Mouse (Mus musculus): ENCODE measurements around the gene Chrnb2. TPM values are rescaled to one million over a fixed set of nuclear protein-coding genes. Genes with fewer than 3 reads are reported as not detected.
"Not testable (repeated sequence)": the region's sequence is repeated elsewhere in the genome, so short reads cannot be mapped to it uniquely, and the experiment has no call there.

Chrnb2 gene
- polyA plus RNA-seq, 1 experiment from 2014 or later = 0.50 TPM

- H3K36me3 ChIP-seq (ENCODE audit: control insufficient read depth, insufficient read depth, low read length) = no peaks in the 10 kb centered on the region
- no peak overlapping the region for H3K4me3 ChIP-seq (ENCODE audit: low read length)
- ATAC-seq (ENCODE audit: low FRiP score, low TSS enrichment) = no peak
- no peaks in the 10 kb centered on the region for H3K9me3 ChIP-seq (ENCODE audit: control insufficient read depth, low read length)
- no peak overlapping the region for H3K9ac ChIP-seq (ENCODE audit: low read depth, low read length)
- no peak overlapping the region for H3K27ac ChIP-seq (ENCODE audit: low read depth, low read length)
- 74% methylated on average over 15 of the region's 15 CpGs for WGBS
- no peak overlapping the region for H3K4me2 ChIP-seq (replicated peaks; ENCODE audit: low read depth, low read length)
- H3K4me1 ChIP-seq (ENCODE audit: control insufficient read depth, insufficient read depth, low read length) = no peaks in the 10 kb centered on the region
- H3K27me3 ChIP-seq (ENCODE audit: control insufficient read depth, insufficient read depth, low read length) = no peaks in the 10 kb centered on the region
Observed at GRCm38 (mm10) chr3:89802876-89803275, 38.4 kb upstream of the Chrnb2 start.

GRCm38 (mm10) chr3:89801507-89801847 is 37.0 kb upstream of the Chrnb2 start:
- no peaks in the 10 kb centered on the region for H3K4me1 ChIP-seq (ENCODE audit: control insufficient read depth, insufficient read depth, low read length)
- H3K36me3 ChIP-seq (ENCODE audit: control insufficient read depth, insufficient read depth, low read length) = no peaks in the 10 kb centered on the region
- H3K9ac ChIP-seq (ENCODE audit: low read depth, low read length) = no peak overlapping the region
- H3K4me2 ChIP-seq (replicated peaks; ENCODE audit: low read depth, low read length) = no peak overlapping the region
- 5% methylated on average over 3 of the region's 3 CpGs for WGBS
- H3K4me3 ChIP-seq (ENCODE audit: low read length) = no peak overlapping the region
- no peaks in the 10 kb centered on the region for H3K9me3 ChIP-seq (ENCODE audit: control insufficient read depth, low read length)
- no peaks in the 10 kb centered on the region for H3K27me3 ChIP-seq (ENCODE audit: control insufficient read depth, insufficient read depth, low read length)
- no peak for ATAC-seq (ENCODE audit: low FRiP score, low TSS enrichment)
- H3K27ac ChIP-seq (ENCODE audit: low read depth, low read length) = no peak overlapping the region; the same call in 1 of the 2 replicates

- Histone ChIP-seq H3K4me3 (ENCODE audit: low read length) (no peak overlapping the region), H3K27ac (ENCODE audit: low read depth, low read length) (no peak overlapping the region), H3K9ac (ENCODE audit: low read depth, low read length) (no peak overlapping the region), H3K9me3 (ENCODE audit: control insufficient read depth, low read length) (no peaks in the 10 kb centered on the region), H3K4me2 (replicated peaks; ENCODE audit: low read depth, low read length) (no peak overlapping the region), H3K27me3 (ENCODE audit: control insufficient read depth, insufficient read depth, low read length) (no peaks in the 10 kb centered on the region), H3K36me3 (ENCODE audit: control insufficient read depth, insufficient read depth, low read length) (no peaks in the 10 kb centered on the region), H3K4me1 (ENCODE audit: control insufficient read depth, insufficient read depth, low read length) (no peaks in the 10 kb centered on the region)
- 65% methylated on average over 5 of the region's 5 CpGs for WGBS
- no peak for ATAC-seq (ENCODE audit: low FRiP score, low TSS enrichment)
Observed at GRCm38 (mm10) chr3:89800774-89801506, 36.5 kb upstream of the Chrnb2 start.

- H3K4me3 ChIP-seq (ENCODE audit: low read length); H3K27me3 ChIP-seq (ENCODE audit: control insufficient read depth, insufficient read depth, low read length); H3K4me1 ChIP-seq (ENCODE audit: control insufficient read depth, insufficient read depth, low read length); ATAC-seq (ENCODE audit: low FRiP score, low TSS enrichment); H3K4me2 ChIP-seq (replicated peaks; ENCODE audit: low read depth, low read length); H3K36me3 ChIP-seq (ENCODE audit: control insufficient read depth, insufficient read depth, low read length); H3K9ac ChIP-seq (ENCODE audit: low read depth, low read length); H3K27ac ChIP-seq (ENCODE audit: low read depth, low read length); H3K9me3 ChIP-seq (ENCODE audit: control insufficient read depth, low read length): not testable (repeated sequence)
- 55% methylated on average over 3 of the region's 3 CpGs for WGBS
Observed at GRCm38 (mm10) chr3:89800078-89800477, 35.6 kb upstream of the Chrnb2 start.

GRCm38 (mm10) chr3:89799476-89799875 is 35.0 kb upstream of the Chrnb2 start:
- no peaks in the 10 kb centered on the region for H3K27me3 ChIP-seq (ENCODE audit: control insufficient read depth, insufficient read depth, low read length)
- no peak overlapping the region for H3K4me3 ChIP-seq (ENCODE audit: low read length)
- H3K9me3 ChIP-seq (ENCODE audit: control insufficient read depth, low read length) = no peaks in the 10 kb centered on the region
- H3K9ac ChIP-seq (ENCODE audit: low read depth, low read length) = no peak overlapping the region
- no peak overlapping the region for H3K27ac ChIP-seq (ENCODE audit: low read depth, low read length)
- no peaks in the 10 kb centered on the region for H3K36me3 ChIP-seq (ENCODE audit: control insufficient read depth, insufficient read depth, low read length)
- no peaks in the 10 kb centered on the region for H3K4me1 ChIP-seq (ENCODE audit: control insufficient read depth, insufficient read depth, low read length)
- WGBS = 6% methylated on average over 13 of the region's 13 CpGs
- peak overlapping the region; percentile 38 for H3K4me2 ChIP-seq (replicated peaks; ENCODE audit: low read depth, low read length)
- no peak for ATAC-seq (ENCODE audit: low FRiP score, low TSS enrichment)

- 94% methylated on average over 3 of the region's 3 CpGs for WGBS
- no peak for ATAC-seq (ENCODE audit: low FRiP score, low TSS enrichment)
- no peak overlapping the region for H3K27ac ChIP-seq (ENCODE audit: low read depth, low read length)
- no peaks in the 10 kb centered on the region for H3K36me3 ChIP-seq (ENCODE audit: control insufficient read depth, insufficient read depth, low read length)
- H3K4me1 ChIP-seq (ENCODE audit: control insufficient read depth, insufficient read depth, low read length) = no peaks in the 10 kb centered on the region
- no peak overlapping the region for H3K4me2 ChIP-seq (replicated peaks; ENCODE audit: low read depth, low read length)
- no peaks in the 10 kb centered on the region for H3K9me3 ChIP-seq (ENCODE audit: control insufficient read depth, low read length)
- no peak overlapping the region for H3K4me3 ChIP-seq (ENCODE audit: low read length)
- H3K27me3 ChIP-seq (ENCODE audit: control insufficient read depth, insufficient read depth, low read length) = no peaks in the 10 kb centered on the region
- H3K9ac ChIP-seq (ENCODE audit: low read depth, low read length) = no peak overlapping the region
Observed at GRCm38 (mm10) chr3:89798518-89798917, 34.1 kb upstream of the Chrnb2 start.

GRCm38 (mm10) chr3:89796358-89796757 is 31.9 kb upstream of the Chrnb2 start:
- no peak for ATAC-seq (ENCODE audit: low FRiP score, low TSS enrichment)

GRCm38 (mm10) chr3:89795746-89796145 is 31.3 kb upstream of the Chrnb2 start:
- Histone ChIP-seq H3K9ac (ENCODE audit: low read depth, low read length) (no peak overlapping the region), H3K4me3 (ENCODE audit: low read length) (no peak overlapping the region), H3K27ac (ENCODE audit: low read depth, low read length) (no peak overlapping the region), H3K9me3 (ENCODE audit: control insufficient read depth, low read length) (no peaks in the 10 kb centered on the region), H3K4me2 (replicated peaks; ENCODE audit: low read depth, low read length) (no peak overlapping the region), H3K27me3 (ENCODE audit: control insufficient read depth, insufficient read depth, low read length) (no peaks in the 10 kb centered on the region), H3K4me1 (ENCODE audit: control insufficient read depth, insufficient read depth, low read length) (no peaks in the 10 kb centered on the region), H3K36me3 (ENCODE audit: control insufficient read depth, insufficient read depth, low read length) (no peaks in the 10 kb centered on the region)
- 75% methylated on average over 5 of the region's 5 CpGs for WGBS
- no peak for ATAC-seq (ENCODE audit: low FRiP score, low TSS enrichment)

More at GRCm38 (mm10) chr3:89796358-89796757, 31.9 kb upstream of the Chrnb2 start:
- WGBS = 28% methylated on average over 4 of the region's 4 CpGs
- no peak overlapping the region for H3K4me2 ChIP-seq (replicated peaks; ENCODE audit: low read depth, low read length)
- H3K36me3 ChIP-seq (ENCODE audit: control insufficient read depth, insufficient read depth, low read length) = no peaks in the 10 kb centered on the region
- H3K4me3 ChIP-seq (ENCODE audit: low read length) = no peak overlapping the region
- no peaks in the 10 kb centered on the region for H3K4me1 ChIP-seq (ENCODE audit: control insufficient read depth, insufficient read depth, low read length)
- no peak overlapping the region for H3K9ac ChIP-seq (ENCODE audit: low read depth, low read length)
- no peaks in the 10 kb centered on the region for H3K27me3 ChIP-seq (ENCODE audit: control insufficient read depth, insufficient read depth, low read length)
- no peak overlapping the region for H3K27ac ChIP-seq (ENCODE audit: low read depth, low read length)
- no peaks in the 10 kb centered on the region for H3K9me3 ChIP-seq (ENCODE audit: control insufficient read depth, low read length)

DNA sequence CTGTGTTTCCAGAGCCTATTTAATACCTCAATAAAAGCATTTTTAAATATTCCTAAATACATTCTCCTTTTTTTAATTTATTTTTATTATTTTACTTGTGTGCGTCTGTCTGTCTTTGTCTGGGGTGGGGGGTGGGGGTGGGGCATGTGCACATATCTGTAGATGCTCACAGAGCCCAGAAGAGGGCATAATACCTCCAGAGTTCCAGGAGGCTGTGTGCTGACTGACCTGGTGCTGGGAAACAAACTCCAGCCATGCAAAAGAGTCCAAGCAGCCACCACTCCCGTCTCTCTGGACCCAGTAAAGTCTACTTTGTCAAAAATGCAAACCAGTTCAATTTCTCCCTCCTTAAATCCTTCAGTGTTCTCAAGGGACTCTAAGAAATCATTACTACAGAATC is 30.2 kb upstream of the Chrnb2 start:
- 64% methylated on average over 2 of the region's 2 CpGs for WGBS
- H3K27ac ChIP-seq (ENCODE audit: low read depth, low read length) = no peak overlapping the region
- H3K9ac ChIP-seq (ENCODE audit: low read depth, low read length) = no peak overlapping the region
- no peaks in the 10 kb centered on the region for H3K27me3 ChIP-seq (ENCODE audit: control insufficient read depth, insufficient read depth, low read length)
- no peak for ATAC-seq (ENCODE audit: low FRiP score, low TSS enrichment)
- H3K4me2 ChIP-seq (replicated peaks; ENCODE audit: low read depth, low read length) = no peak overlapping the region
- no peaks in the 10 kb centered on the region for H3K4me1 ChIP-seq (ENCODE audit: control insufficient read depth, insufficient read depth, low read length)
- no peaks in the 10 kb centered on the region for H3K9me3 ChIP-seq (ENCODE audit: control insufficient read depth, low read length)
- H3K36me3 ChIP-seq (ENCODE audit: control insufficient read depth, insufficient read depth, low read length) = no peaks in the 10 kb centered on the region
- no peak overlapping the region for H3K4me3 ChIP-seq (ENCODE audit: low read length)
